Mouse (Mus musculus): ENCODE results near the gene Vps36.

The Vps36 gene

DNA sequence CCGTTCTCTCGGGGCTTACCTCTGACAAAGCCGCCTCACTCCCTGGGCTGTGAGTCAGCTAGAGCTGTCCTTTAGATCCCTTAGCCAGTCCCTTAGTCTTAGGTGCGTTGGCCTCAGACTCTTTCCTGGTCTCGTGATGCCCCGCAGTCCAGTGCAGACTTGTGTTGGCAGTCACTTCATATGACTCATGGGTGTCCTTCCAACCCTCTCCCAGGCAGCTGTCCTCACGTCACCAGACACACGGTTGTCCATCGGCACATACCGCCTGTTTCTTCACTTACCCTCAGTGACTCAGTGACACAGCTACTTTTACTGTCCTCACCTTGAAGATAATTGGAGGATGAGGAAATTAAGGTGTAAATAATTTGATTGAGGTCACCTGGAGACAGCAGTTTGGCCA lies 22.2 kb downstream of the Vps36 start:
- no peak for DNase-seq

DNA sequence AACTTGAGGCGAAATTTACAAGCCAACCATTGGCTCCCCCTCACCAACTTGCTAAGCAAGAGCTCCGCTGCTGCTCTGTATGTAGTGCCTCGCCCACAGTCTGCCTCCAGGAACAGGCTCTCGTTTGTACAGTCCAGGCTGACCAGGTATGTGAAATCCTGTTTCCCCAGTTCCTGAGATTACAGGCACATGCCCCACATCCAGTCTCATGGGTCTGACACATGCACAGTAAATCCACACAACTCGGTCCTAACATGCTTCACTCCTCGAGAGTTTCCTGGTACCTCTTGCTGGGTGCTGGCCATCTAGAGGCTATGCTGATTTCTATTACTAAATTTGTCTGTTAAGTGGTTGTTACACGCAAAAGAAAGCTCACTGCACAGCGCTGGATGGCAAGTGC lies 33.8 kb downstream of the Vps36 start:
- DNase-seq = no peak

DNA sequence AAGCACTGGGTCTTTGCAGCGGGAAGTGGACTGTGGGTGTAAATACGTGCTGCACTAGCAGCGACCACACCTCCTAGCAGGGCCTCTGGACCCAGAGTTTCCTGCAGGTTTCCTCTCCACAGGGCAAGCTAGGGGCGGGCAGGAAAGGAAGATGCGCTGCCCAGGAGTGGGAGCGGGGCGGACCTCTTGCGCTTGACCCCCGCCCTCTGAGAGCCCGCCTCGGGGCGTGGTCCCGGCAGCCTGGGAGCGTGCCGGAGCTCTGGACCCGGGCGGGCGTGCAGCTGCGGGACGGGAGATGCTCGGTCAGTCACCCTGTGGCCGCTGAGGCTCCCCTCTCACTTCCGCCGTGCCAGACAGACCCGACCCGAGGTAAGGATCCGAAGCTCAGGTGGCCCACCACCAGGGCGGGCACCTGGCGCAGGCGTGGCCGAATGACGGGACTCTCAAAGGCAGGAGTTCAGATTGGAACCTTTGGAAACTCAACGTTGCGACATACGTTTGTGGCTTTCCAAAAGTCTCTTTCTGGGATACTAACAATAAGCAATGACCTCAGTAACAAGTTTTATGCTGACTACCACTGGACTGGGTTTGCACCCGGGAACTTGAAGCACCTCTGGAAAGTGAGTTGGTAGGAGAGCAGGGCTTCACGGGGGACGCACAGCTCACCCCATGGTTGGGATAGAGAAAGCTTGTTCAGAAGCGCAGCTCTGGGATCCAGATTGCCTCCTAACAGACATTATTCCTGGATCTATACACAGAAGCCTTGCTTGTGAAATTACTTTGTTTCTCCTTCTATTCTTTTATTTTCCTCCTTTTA lies 34.7 kb downstream of the Vps36 start, which contains the start of gene Thsd1:
TSS of gene Thsd1 (plus strand) at position 253 of the 817 bp plus-strand sequence.
- peak; percentile 38 to 48 for DNase-seq

DNA sequence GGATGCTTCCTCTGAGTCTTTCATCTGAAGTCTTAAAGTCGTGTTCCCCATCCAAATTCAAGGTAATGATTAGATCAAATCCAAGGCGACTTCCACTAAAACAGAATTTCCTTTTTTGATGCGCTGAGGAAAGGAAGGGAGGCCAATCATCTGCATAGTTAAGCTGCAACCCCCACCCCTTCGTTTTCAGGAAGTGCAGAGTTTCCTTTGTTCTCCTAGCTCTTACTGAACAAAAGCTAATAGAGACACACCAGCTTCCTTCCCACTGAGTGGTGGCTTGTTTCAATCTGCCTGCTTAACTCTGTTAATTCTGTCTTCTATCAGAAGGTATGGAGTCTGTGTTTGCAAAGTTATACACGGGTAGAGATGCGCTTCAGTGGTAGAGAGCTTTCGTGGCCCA lies 36.0 kb downstream of the Vps36 start:
- peak; percentile 11 to 13 for DNase-seq

DNA sequence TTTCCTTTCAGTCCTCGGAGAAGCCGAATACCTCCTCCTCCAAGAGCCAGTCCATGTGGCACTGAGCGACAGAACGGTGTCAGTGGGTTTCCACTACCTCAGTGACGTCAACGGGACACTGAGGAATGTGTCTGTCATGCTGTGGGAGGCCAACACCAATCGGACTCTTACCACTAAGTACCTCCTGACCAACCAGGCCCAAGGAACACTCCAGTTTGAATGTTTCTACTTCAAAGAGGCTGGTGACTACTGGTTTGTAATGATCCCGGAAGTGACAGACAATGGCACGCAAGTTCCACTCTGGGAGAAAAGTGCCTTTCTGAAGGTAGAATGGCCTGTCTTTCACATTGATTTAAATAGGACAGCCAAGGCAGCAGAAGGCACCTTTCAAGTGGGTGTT lies 50.4 kb downstream of the Vps36 start:
- no peak for DNase-seq

DNA sequence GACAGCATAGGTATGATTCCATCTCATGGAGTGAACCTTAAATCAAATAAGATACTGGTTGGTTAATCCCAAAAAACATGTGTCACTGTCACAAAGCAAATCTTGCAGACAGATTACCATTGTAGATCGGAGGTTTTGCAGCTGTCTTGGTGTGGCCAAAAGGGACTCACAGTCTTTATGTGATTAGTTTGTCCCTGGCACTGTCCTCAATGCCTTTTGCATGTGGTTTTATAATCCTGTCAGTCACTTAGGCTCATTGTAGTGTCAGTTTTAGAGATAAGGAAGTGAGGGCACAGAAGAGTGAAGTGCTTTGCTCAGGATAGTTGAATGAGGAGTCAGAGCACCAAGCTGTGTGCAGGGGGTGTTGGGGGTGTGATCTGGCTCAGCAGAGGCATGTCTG lies 53.1 kb downstream of the Vps36 start:
- no peak for DNase-seq

DNA sequence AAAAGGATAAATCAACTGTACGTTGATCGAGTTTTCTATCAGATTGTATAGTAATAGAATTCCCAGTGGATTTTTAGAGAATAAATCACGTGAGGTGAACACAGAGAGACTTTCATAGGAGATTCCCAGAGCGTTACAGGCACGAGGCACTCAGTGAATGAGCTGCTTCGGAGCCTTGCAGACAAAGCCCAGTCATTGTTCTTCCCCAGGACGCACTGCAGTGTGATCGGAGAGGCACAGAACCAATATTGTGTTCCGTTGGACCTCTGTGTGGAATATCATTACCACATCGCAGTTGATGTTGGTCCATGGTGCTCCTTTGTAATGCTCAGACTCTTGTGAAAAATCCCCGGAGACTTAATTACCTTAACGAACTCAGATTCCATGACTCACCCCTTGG lies 55.3 kb downstream of the Vps36 start:
- no peak for DNase-seq

DNA sequence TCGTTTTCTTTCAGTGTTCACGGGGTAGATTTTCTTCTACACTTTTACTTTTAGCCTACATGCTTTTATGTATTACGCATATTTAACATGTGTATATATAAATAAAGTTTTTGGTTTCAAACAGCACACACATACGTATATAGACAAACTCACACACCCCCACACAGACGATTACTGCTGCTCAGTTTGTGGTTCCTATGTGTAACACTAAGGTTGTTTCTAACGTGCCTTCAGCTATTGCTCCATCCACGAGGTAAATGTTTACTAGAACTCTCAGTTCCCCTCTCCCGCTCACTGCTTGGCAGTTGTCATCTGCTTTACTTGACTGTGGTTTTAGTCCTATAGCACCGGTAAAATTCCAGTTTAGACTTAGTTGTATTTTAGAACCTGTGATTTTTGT lies 56.5 kb downstream of the Vps36 start:
- no peak for DNase-seq

DNA sequence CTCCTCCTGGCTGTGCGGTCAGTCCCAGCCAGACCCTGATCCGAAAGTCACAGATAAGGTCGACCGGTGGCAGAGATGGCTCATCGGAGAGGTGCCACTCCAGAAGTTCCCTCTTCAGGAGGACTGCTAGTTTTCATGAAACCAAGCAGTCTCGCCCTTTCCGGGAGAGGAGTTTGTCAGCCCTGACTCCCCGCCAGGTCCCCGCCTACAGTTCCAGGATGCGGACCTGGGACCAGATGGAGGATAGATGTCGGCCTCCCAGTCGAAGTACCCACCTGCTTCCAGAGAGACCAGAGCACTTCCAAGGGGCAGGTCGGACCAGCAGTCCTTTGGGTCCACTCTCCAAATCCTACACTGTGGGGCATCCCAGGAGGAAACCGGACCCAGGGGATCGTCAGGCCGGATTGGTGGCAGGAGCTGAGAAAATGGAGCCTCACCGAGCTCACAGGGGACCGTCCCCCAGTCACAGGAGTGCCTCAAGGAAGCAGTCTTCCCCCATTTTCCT lies 66.4 kb downstream of the Vps36 start:
- no peak for DNase-seq

DNA sequence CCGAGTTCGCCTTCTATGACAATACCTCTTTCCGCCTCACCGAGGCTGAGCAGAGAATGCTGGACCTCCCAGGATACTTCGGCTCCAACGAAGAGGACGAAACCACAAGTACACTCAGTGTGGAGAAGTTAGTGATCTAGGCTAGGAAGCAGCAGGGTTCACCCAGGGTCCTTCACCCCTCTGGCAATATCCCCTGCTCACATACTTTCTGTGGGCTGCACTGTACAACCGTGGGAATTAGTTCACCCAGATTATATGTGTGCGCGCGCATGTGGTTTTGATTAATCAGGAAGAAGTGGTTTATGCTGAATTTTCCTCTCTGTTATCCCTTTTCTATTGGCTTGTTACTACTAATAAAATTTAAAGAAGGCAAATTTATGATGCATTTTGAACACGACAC lies 66.9 kb downstream of the Vps36 start:
- DNase-seq = no peak

DNA sequence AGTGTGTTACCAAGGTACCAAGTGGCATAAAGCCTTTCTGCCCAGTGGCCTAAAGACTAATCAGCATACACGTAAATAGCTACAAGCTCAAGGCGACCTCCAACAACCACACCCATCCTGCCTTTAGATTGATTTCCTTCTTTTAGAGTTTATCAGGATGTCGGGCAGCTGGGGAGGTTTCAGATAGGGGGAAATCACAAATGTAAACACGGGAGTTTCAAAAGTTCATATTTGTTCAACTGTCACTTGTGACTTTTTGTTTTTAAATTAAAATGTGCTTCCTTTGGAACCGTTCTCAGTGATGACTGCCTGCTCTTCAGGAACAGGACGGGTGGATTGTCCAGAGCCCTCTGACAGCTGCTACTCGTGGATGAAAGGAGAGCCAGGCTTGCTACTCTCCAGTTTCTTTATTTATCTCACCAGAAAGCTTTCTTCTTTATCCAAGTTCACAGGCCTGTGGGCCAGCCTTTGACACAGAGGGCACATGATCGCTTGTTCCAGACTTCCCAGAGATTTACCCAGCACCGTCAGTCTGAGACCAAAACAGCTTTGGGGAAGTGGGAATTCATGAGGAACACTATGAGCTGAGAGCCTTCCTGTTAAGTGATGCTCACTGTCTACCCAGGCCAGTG lies 67.6 kb downstream of the Vps36 start:
- DNase-seq = no peak

DNA sequence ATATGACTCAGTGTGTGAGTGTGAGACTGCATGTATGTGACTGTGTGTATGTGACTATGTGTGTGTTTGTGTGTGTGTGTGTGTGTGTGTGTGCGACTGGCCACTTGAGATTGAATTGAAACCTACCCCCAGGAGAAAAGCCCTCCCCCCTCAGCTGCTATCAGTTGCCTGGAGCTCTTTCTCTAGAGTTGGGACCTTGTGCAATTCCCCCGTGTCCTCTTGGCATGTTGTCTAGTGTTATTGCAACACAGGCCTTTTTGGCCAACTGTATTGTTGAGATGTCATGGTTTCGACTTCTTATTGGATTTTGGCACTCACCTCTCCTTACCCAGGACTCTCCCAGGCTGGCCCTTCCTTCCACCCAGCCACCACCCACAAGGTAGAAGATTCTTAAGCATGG lies 69.7 kb downstream of the Vps36 start:
- DNase-seq = no peak

DNA sequence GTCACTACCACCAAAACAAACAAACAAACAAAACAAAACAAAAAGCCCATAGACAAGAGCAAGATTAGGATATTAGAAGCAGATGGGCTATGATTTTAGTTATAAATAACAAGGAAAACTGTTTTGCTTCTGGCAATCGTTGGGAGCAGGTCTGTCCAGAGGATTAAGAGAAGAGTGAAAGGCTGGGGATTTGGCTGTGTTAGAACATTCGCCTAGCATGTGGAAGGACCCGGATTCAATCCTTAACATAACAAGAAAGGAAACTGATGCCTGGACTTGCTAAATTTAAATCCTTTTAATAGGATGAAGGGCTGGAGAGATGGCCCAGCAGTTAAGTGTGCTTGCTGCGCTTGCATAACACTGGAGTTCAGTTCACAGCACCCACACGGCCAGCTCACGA lies 71.7 kb downstream of the Vps36 start:
- no peak for DNase-seq

DNA sequence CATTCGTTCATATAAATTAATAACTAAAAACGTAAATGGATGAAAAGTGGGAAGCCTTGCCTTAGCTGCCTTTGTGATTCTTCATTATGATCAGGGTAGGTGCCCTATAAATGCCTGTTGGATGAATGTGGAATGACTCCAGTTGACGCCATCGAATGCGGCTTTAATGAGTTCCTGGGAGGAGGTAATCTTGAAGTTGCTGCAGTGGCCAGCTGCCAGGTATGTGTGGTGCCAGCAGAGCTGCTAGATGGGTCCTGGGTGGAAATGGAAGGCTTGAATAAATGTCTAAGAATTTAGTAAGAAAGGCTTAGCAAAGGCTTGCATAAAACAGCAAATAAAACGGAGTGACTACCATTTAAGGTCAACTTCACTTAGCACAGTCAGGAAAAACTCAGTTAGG lies 72.2 kb downstream of the Vps36 start:
- no peak for DNase-seq

DNA sequence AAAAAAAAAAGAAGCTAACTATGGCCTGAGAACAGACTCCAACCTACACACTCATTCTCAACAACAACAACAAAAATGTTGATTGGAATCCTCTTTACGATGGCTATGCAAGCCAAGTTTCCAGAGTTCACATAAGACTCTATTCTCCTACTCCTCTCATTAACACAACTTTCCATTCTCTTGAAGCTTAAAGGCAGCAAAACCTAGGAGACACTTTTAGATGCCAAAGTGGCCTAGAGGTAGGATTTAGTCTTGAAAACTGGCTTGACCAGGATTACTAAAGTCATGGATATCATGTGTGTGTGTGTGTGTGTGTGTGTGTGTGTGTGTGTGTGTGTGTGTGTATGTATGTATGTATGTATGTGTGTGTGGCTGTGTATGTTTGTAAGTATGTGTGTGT lies 72.6 kb downstream of the Vps36 start:
- no peak for DNase-seq

DNA sequence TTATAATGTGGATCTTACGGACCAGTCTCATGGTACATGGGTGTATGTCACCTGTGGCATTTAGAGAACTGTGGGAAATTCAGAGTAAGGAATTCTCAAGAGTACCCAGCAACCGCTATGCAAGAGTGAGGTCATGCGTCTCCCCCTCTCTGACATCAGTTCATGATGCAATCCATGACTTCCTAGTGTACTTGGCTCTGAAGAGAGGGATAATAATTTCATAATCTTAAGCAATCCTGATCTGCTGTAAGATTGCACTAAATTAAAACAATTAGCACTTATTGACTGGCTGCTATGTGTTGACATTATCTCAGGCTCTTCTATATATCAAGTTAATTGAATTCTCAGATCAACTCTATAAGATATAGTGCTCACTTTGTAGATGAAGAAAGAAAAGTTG lies 74.2 kb downstream of the Vps36 start:
- DNase-seq = no peak

Data from thymus, postnatal 36 days (tissue).